Mouse (Mus musculus): ENCODE measurements around the gene Mgrn1. TPM values are rescaled to one million over a fixed set of nuclear protein-coding genes. Genes with fewer than 3 reads are reported as not detected.

The Mgrn1 gene
- polyA plus RNA-seq, 1 experiment from 2014 or later: 102 TPM

DNA sequence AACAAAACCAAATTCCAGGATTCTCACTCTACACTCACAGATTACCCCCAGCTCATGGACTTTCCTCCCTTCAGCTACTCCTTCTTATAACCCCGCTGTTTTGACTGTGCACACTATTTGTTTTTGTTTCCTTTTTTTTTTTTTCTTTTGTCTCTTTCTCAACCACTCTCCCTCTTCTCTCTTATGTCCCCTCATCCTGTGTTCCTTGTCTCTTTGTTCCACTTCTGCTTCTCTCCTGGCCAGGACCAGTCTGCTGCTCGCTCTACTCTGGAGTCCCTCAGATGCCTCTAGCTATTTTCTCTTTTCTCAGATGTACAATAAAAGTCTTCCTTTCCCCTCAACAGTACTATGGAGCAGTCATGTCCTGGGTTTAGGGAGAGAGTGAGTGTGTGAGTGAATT, 16.3 kb downstream of the Mgrn1 start:
- Histone ChIP-seq H3K27ac (no peak overlapping the region), H3K9me3 (no peaks in the 10 kb centered on the region), H3K27me3 (no peaks in the 10 kb centered on the region), H3K4me3 (no peak overlapping the region), H3K9ac (no peak overlapping the region), H3K4me2 (replicated peaks) (no peak overlapping the region), H3K36me3 (peaks cover 9% of the 10 kb centered on the region; the same call in 1 of the 2 replicates), H3K4me1 (peaks cover 11% of the 10 kb centered on the region; the same call in 1 of the 2 replicates)
- WGBS: 85% methylated on average over 2 of the region's 2 CpGs
- no peak for ATAC-seq (ENCODE audit: low FRiP score, low read depth)

DNA sequence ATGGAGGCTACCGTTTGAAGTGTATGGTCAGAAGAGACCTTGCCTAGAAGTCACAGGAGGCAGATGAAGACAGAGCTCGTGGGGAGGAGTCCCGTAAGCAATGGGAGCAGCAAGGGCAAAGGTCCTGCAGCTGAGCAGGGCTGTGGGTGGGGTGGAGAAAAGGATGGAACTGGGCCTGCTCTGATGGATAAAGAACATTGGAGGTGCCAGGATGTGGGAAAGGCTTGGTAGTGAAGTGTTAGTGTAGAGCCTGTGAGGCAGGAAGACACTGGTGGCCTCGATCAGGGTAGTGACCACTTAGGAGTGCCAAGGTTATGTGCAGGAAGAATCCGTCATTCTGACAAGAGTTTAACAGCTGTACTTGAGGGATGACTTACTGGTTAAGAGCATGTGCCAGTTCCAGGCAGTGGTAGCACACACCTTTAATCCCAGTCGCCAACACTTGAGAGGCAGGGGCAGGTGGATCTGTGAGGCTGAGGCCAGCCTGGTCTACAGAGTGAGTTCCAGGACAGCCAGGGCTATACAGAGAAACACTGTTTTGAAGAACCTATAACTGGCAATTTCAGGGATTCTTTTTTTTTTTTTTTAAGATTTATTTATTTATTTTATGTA, 17.5 kb downstream of the Mgrn1 start:
- no peak overlapping the region for H3K4me2 ChIP-seq (replicated peaks)
- no peak overlapping the region for H3K9ac ChIP-seq
- no peak overlapping the region for H3K4me3 ChIP-seq
- no peaks in the 10 kb centered on the region for H3K27me3 ChIP-seq
- no peak overlapping the region for H3K27ac ChIP-seq
- H3K9me3 ChIP-seq: no peaks in the 10 kb centered on the region
- peaks cover 19% of the 10 kb centered on the region for H3K36me3 ChIP-seq
- ATAC-seq (ENCODE audit: low FRiP score, low read depth): no peak
- peaks cover 11% of the 10 kb centered on the region; the same call in 1 of the 2 replicates for H3K4me1 ChIP-seq
- 78% methylated on average over 6 of the region's 6 CpGs for WGBS

DNA sequence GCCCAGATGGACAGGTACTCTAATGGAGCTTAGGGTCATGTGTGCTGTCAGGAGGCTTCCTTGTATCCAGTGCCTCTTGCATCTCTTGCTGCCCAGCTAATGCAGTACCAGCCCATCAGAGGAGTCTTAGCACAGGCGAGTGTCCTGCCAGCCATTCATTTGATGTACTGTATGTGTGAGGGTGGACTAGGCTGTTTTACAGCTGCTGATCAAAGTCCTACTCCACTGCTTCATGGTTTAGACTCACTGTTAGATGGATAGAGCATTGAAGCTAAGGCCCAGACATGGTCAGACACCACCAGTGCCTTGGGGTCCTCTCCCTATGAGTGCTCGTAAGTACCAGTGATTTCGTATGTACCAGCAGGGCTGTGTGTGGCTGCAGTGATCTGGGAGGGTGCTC, 18.8 kb downstream of the Mgrn1 start:
- 90% methylated on average over 3 of the region's 3 CpGs for whole genome bisulfite sequencing
- Histone ChIP-seq H3K9me3 (no peaks in the 10 kb centered on the region), H3K27me3 (no peaks in the 10 kb centered on the region), H3K4me2 (replicated peaks) (no peak overlapping the region), H3K4me1 (peaks cover 11% of the 10 kb centered on the region; the same call in 1 of the 2 replicates), H3K27ac (no peak overlapping the region; the same call in 1 of the 2 replicates), H3K36me3 (peaks cover 31% of the 10 kb centered on the region), H3K9ac (no peak overlapping the region), H3K4me3 (no peak overlapping the region)
- no peak for ATAC-seq (ENCODE audit: low FRiP score, low read depth)

DNA sequence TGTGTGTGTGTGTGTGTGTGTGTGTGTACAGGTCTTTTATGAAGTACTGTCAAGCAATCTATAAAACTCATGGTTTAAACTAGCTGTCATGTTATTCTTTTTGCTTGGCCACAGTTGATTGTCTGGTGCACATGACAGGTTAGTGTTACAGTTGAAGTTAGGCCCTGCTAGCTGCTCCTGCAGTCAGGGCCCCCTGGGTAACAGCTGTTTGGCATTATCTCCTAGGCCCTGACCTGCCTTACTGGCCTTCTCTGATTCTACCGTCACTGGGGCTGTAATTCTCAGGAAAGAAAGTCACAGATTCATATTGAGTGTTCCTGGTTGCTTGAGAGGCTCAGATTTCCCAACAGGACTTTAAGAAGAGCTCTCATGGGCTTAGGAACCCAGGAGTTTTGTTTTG, 19.5 kb downstream of the Mgrn1 start:
- no peak overlapping the region for H3K4me2 ChIP-seq (replicated peaks)
- no peaks in the 10 kb centered on the region for H3K27me3 ChIP-seq
- 18% methylated on average over 1 of the region's 1 CpGs for WGBS
- H3K4me1 ChIP-seq: peaks cover 11% of the 10 kb centered on the region; the same call in 1 of the 2 replicates
- H3K9me3 ChIP-seq: no peaks in the 10 kb centered on the region
- H3K9ac ChIP-seq: no peak overlapping the region
- H3K36me3 ChIP-seq: peaks cover 39% of the 10 kb centered on the region
- H3K4me3 ChIP-seq: no peak overlapping the region
- H3K27ac ChIP-seq: no peak overlapping the region; the same call in 1 of the 2 replicates
- no peak for ATAC-seq (ENCODE audit: low FRiP score, low read depth)

- Histone ChIP-seq H3K27ac (no peak overlapping the region), H3K27me3 (no peaks in the 10 kb centered on the region), H3K4me3 (no peak overlapping the region), H3K9ac (no peak overlapping the region), H3K4me1 (peaks cover 7% of the 10 kb centered on the region; the same call in 1 of the 2 replicates), H3K4me2 (replicated peaks) (no peak overlapping the region), H3K9me3 (no peaks in the 10 kb centered on the region), H3K36me3 (peaks cover 41% of the 10 kb centered on the region)
- ATAC-seq (ENCODE audit: low FRiP score, low read depth): no peak
These were observed 20.5 kb downstream of the Mgrn1 start for GRCm38 (mm10) chr16:4906559-4906958.

GRCm38 (mm10) chr16:4907386-4907785, 21.3 kb downstream of the Mgrn1 start:
- no peak overlapping the region for H3K9ac ChIP-seq
- H3K4me3 ChIP-seq: no peak overlapping the region
- no peaks in the 10 kb centered on the region for H3K9me3 ChIP-seq
- H3K4me2 ChIP-seq (replicated peaks): no peak overlapping the region
- H3K27me3 ChIP-seq: no peaks in the 10 kb centered on the region
- H3K27ac ChIP-seq: no peak overlapping the region
- 71% methylated on average over 2 of the region's 2 CpGs for WGBS
- no peak for ATAC-seq (ENCODE audit: low FRiP score, low read depth)
- H3K36me3 ChIP-seq: peaks cover 49% of the 10 kb centered on the region
- peaks cover 7% of the 10 kb centered on the region; the same call in 1 of the 2 replicates for H3K4me1 ChIP-seq

DNA sequence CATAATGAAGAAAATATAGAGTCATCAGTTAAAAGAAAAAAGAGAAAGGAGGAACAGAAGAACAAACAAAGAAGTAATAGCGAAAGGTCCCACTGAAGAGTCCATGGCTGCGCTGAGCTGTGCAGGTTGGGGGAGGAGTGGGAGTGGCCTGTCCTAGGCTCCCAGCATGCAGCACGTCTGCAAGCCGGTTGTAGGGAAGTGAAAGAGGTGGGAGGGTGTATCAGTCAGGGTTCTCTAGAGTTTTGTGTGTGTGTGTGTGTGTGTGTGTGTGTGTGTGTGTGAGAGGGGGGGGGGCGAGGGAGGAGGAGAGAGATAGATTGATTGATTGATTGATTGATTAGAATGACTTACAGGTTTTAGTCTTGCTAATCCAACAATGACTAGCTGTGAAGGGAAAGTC, 21.9 kb downstream of the Mgrn1 start:
- Histone ChIP-seq H3K4me3 (no peak overlapping the region), H3K4me1 (peaks cover 7% of the 10 kb centered on the region; the same call in 1 of the 2 replicates), H3K9ac (no peak overlapping the region), H3K27me3 (no peaks in the 10 kb centered on the region), H3K9me3 (no peaks in the 10 kb centered on the region), H3K36me3 (peaks cover 55% of the 10 kb centered on the region), H3K27ac (no peak overlapping the region), H3K4me2 (replicated peaks) (no peak overlapping the region)
- WGBS: 66% methylated on average over 4 of the region's 5 CpGs
- ATAC-seq (ENCODE audit: low FRiP score, low read depth): no peak

- no peaks in the 10 kb centered on the region for H3K9me3 ChIP-seq
- H3K27me3 ChIP-seq: no peaks in the 10 kb centered on the region
- H3K4me2 ChIP-seq (replicated peaks): no peak overlapping the region
- H3K27ac ChIP-seq: no peak overlapping the region
- H3K9ac ChIP-seq: no peak overlapping the region
- peaks cover 15% of the 10 kb centered on the region for H3K4me1 ChIP-seq
- 96% methylated on average over 2 of the region's 2 CpGs for WGBS
- peaks cover 70% of the 10 kb centered on the region for H3K36me3 ChIP-seq
- ATAC-seq (ENCODE audit: low FRiP score, low read depth): no peak
- H3K4me3 ChIP-seq: no peak overlapping the region
These were observed 23.7 kb downstream of the Mgrn1 start for GRCm38 (mm10) chr16:4909745-4910144.

- no peak overlapping the region for H3K4me2 ChIP-seq (replicated peaks)
- peaks cover 10% of the 10 kb centered on the region; the same call in 1 of the 2 replicates for H3K4me1 ChIP-seq
- no peak overlapping the region for H3K27ac ChIP-seq
- no peak overlapping the region for H3K4me3 ChIP-seq
- no peaks in the 10 kb centered on the region for H3K27me3 ChIP-seq
- peaks cover 78% of the 10 kb centered on the region for H3K36me3 ChIP-seq
- no peaks in the 10 kb centered on the region for H3K9me3 ChIP-seq
- H3K9ac ChIP-seq: no peak overlapping the region
- no peak for ATAC-seq (ENCODE audit: low FRiP score, low read depth)
- 95% methylated on average over 8 of the region's 8 CpGs for WGBS
These were observed 24.7 kb downstream of the Mgrn1 start for GRCm38 (mm10) chr16:4910758-4911157.

DNA sequence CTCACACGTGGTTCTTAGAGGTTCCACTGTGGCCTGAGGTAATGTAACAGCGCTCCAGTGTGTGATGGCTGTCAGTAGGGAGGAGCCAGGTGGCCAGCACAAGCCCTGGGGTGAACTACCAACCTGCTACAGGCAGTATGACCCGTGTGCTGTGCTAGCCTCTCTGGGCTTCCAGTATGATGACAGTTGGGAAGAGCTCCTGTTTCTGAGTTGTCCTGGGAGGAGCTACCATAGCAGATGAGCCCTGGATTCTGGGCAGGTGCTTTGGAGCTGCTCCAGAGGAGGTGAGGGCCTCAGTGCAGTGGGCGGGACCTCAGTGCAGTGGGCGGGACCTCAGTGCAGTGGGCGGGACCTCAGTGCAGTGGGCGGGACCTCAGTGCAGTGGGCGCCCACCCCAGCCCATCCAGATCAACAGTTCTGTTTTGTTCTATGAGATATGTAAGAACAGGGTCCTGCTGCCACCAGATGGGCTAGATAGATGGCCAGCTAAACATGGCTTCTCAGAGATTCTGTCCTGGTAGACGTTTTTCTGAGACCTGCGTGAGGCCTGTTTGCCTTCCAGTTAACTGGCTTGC, 26.1 kb downstream of the Mgrn1 start:
- 77% methylated on average over 10 of the region's 10 CpGs for WGBS
- no peak overlapping the region for H3K9ac ChIP-seq
- H3K36me3 ChIP-seq: peaks cover 92% of the 10 kb centered on the region
- ATAC-seq (ENCODE audit: low FRiP score, low read depth): no peak
- H3K27me3 ChIP-seq: no peaks in the 10 kb centered on the region
- H3K4me3 ChIP-seq: no peak overlapping the region
- H3K4me2 ChIP-seq (replicated peaks): no peak overlapping the region
- H3K27ac ChIP-seq: no peak overlapping the region
- no peaks in the 10 kb centered on the region for H3K9me3 ChIP-seq
- H3K4me1 ChIP-seq: peaks cover 10% of the 10 kb centered on the region; the same call in 1 of the 2 replicates

- Histone ChIP-seq H3K36me3 (peaks cover 86% of the 10 kb centered on the region), H3K27ac (peak overlapping the region; percentile 56), H3K4me3 (no peak overlapping the region), H3K9ac (no peak overlapping the region; the same call in 1 of the 2 replicates), H3K9me3 (no peaks in the 10 kb centered on the region), H3K4me2 (replicated peaks) (0 out of 2 replicates have a peak overlapping the region, but pooled peaks have one; percentile 3), H3K27me3 (no peaks in the 10 kb centered on the region), H3K4me1 (peaks cover 10% of the 10 kb centered on the region; the same call in 1 of the 2 replicates)
- no peak for ATAC-seq (ENCODE audit: low FRiP score, low read depth)
- WGBS: 76% methylated on average over 11 of the region's 11 CpGs
These were observed 27.1 kb downstream of the Mgrn1 start for GRCm38 (mm10) chr16:4912907-4913782.

All from limb, embryonic 13.5 days (tissue).